Mouse (Mus musculus): ENCODE measurements around the gene Olfr510. TPM values are rescaled to one million over a fixed set of nuclear protein-coding genes. Genes with fewer than 3 reads are reported as not detected.

The Olfr510 gene
- polyA plus RNA-seq (2014; fragmentation: Illumina TruSeq; extraction: RNeasy Lipid Tissue Mini Kit (QIAGEN cat#74804); ENCODE audit: low read depth, low replicate concordance) = not detected

GRCm38 (mm10) chr7:108666118-108666517 lies at the start of gene Olfr510:
TSS of gene Olfr510 (plus strand) at chr7:108666418.

GRCm38 (mm10) chr7:108621514-108621913 lies 44.7 kb upstream of the Olfr510 start, which contains the start of gene Olfr507:
TSS of gene Olfr507 (plus strand) at chr7:108621814.

DNA sequence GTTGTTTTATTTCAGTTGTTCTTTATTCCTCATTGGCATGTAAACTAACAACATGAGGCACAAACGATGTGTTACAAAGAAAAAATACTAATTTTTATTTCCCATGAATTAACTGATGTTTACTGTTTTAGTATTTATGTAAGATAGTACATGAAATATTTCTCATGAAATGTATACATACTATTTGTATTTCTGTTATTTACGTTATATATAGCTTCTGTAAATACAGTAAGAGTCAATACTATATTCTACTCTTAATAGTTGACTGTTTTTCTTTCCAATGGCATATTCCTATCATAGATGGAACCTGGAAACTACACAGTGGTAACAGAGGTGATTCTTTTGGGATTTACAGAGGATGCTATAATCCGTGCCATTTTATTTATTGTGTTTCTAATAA lies 36.5 kb upstream of the Olfr510 start, which contains the start of gene Olfr508:
TSS of gene Olfr508 (plus strand) at position 301 of the 400 bp plus-strand sequence.

GRCm38 (mm10) chr7:108651806-108652205 lies 14.4 kb upstream of the Olfr510 start, which contains the start of gene Olfr509:
TSS of gene Olfr509 (minus strand) at chr7:108651906.

DNA sequence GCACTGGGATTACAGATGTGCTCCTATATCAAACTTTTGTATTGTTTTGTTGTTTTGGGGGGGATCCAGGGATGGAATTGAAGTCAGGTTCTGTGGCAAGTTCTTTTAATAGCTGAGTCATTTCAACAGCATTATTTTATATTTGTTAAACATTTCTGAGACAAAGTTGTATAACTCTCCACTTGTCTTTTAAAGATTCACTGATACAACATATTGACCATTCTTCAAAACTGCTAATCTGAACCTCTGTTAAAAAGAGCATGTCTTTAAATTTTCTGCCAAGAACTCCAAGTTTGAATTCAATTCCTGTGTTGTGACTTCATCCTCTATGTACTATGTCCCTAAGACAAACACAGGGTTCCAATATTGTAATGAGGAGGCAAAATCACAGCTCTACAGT lies 46.8 kb downstream of the Olfr510 start, which contains the start of gene Olfr512:
TSS of gene Olfr512 (plus strand) at position 301 of the 400 bp plus-strand sequence.

Other genes starting within 250 kb of the Olfr510 start
- not detected for gene Olfr497, start 246.0 kb upstream of the Olfr510 start, polyA plus RNA-seq (2014; fragmentation: Illumina TruSeq; extraction: RNeasy Lipid Tissue Mini Kit (QIAGEN cat#74804); ENCODE audit: low read depth, low replicate concordance)
- gene Olfr498, start 201.1 kb upstream of the Olfr510 start, polyA plus RNA-seq (2014; fragmentation: Illumina TruSeq; extraction: RNeasy Lipid Tissue Mini Kit (QIAGEN cat#74804); ENCODE audit: low read depth, low replicate concordance) = not detected
- gene Olfr502, start 141.4 kb upstream of the Olfr510 start, polyA plus RNA-seq (2014; fragmentation: Illumina TruSeq; extraction: RNeasy Lipid Tissue Mini Kit (QIAGEN cat#74804); ENCODE audit: low read depth, low replicate concordance) = not detected
- gene Olfr503, start 121.9 kb upstream of the Olfr510 start, polyA plus RNA-seq (2014; fragmentation: Illumina TruSeq; extraction: RNeasy Lipid Tissue Mini Kit (QIAGEN cat#74804); ENCODE audit: low read depth, low replicate concordance) = not detected
- not detected for gene Olfr504, start 100.6 kb upstream of the Olfr510 start, polyA plus RNA-seq (2014; fragmentation: Illumina TruSeq; extraction: RNeasy Lipid Tissue Mini Kit (QIAGEN cat#74804); ENCODE audit: low read depth, low replicate concordance)
- gene Olfr506, start 55.6 kb upstream of the Olfr510 start, polyA plus RNA-seq (2014; fragmentation: Illumina TruSeq; extraction: RNeasy Lipid Tissue Mini Kit (QIAGEN cat#74804); ENCODE audit: low read depth, low replicate concordance) = not detected
- not detected for gene Olfr507, start 44.6 kb upstream of the Olfr510 start, polyA plus RNA-seq (2014; fragmentation: Illumina TruSeq; extraction: RNeasy Lipid Tissue Mini Kit (QIAGEN cat#74804); ENCODE audit: low read depth, low replicate concordance)
- gene Olfr508, start 36.4 kb upstream of the Olfr510 start, polyA plus RNA-seq (2014; fragmentation: Illumina TruSeq; extraction: RNeasy Lipid Tissue Mini Kit (QIAGEN cat#74804); ENCODE audit: low read depth, low replicate concordance) = not detected
- gene Olfr509, start 14.5 kb upstream of the Olfr510 start, polyA plus RNA-seq (2014; fragmentation: Illumina TruSeq; extraction: RNeasy Lipid Tissue Mini Kit (QIAGEN cat#74804); ENCODE audit: low read depth, low replicate concordance) = not detected
- not detected for gene Olfr512, start 46.9 kb downstream of the Olfr510 start, polyA plus RNA-seq (2014; fragmentation: Illumina TruSeq; extraction: RNeasy Lipid Tissue Mini Kit (QIAGEN cat#74804); ENCODE audit: low read depth, low replicate concordance)
- not detected for gene Olfr513, start 84.6 kb downstream of the Olfr510 start, polyA plus RNA-seq (2014; fragmentation: Illumina TruSeq; extraction: RNeasy Lipid Tissue Mini Kit (QIAGEN cat#74804); ENCODE audit: low read depth, low replicate concordance)
- gene Olfr514, start 159.6 kb downstream of the Olfr510 start, polyA plus RNA-seq (2014; fragmentation: Illumina TruSeq; extraction: RNeasy Lipid Tissue Mini Kit (QIAGEN cat#74804); ENCODE audit: low read depth, low replicate concordance) = not detected
- not detected for gene Olfr516, start 184.1 kb downstream of the Olfr510 start, polyA plus RNA-seq (2014; fragmentation: Illumina TruSeq; extraction: RNeasy Lipid Tissue Mini Kit (QIAGEN cat#74804); ENCODE audit: low read depth, low replicate concordance)
- not detected for gene Olfr517, start 206.0 kb downstream of the Olfr510 start, polyA plus RNA-seq (2014; fragmentation: Illumina TruSeq; extraction: RNeasy Lipid Tissue Mini Kit (QIAGEN cat#74804); ENCODE audit: low read depth, low replicate concordance)
- gene Olfr518, start 218.6 kb downstream of the Olfr510 start, polyA plus RNA-seq (2014; fragmentation: Illumina TruSeq; extraction: RNeasy Lipid Tissue Mini Kit (QIAGEN cat#74804); ENCODE audit: low read depth, low replicate concordance) = not detected
- not detected for gene Olfr519, start 228.0 kb downstream of the Olfr510 start, polyA plus RNA-seq (2014; fragmentation: Illumina TruSeq; extraction: RNeasy Lipid Tissue Mini Kit (QIAGEN cat#74804); ENCODE audit: low read depth, low replicate concordance)

Data from kidney, adult 10 weeks (tissue).